Mouse (Mus musculus) lung, adult 18-20 months (tissue): ENCODE measurements around the gene Ifi35.
"Not testable (repeated sequence)": the region's sequence is repeated elsewhere in the genome, so short reads cannot be mapped to it uniquely, and the experiment has no call there.

ENCODE experiments used
- DNase-seq, 2 experiments: peaks; one replicate each; pipeline ENCODE4 v3.0.0; 2022; ENCODE audit warnings: mixed read lengths in 2 of 2

Gene Ifi35

GRCm38 (mm10) chr11:101469155-101469554 is 20.9 kb downstream of the Ifi35 start:
- no peak for DNase-seq

- no peak for DNase-seq
These were observed 22.0 kb downstream of the Ifi35 start for GRCm38 (mm10) chr11:101470206-101470605.

- DNase-seq: no peak
These were observed 23.7 kb downstream of the Ifi35 start for GRCm38 (mm10) chr11:101471926-101472325.

GRCm38 (mm10) chr11:101472336-101472735 is 24.1 kb downstream of the Ifi35 start:
- DNase-seq: no peak

GRCm38 (mm10) chr11:101473686-101474085 is 25.5 kb downstream of the Ifi35 start:
- DNase-seq: not testable (repeated sequence)

GRCm38 (mm10) chr11:101474298-101474697 is 26.1 kb downstream of the Ifi35 start:
- DNase-seq: peak; percentile 22 to 53

- DNase-seq: not testable (repeated sequence)
These were observed 28.2 kb downstream of the Ifi35 start for GRCm38 (mm10) chr11:101476361-101476760.

- DNase-seq: no peak
These were observed 29.0 kb downstream of the Ifi35 start for GRCm38 (mm10) chr11:101477194-101477551.

GRCm38 (mm10) chr11:101477552-101478211 is 29.5 kb downstream of the Ifi35 start:
- DNase-seq: no peak

GRCm38 (mm10) chr11:101479171-101479635 is 31.0 kb downstream of the Ifi35 start:
- DNase-seq: no peak

- DNase-seq: no peak
These were observed 32.7 kb downstream of the Ifi35 start for GRCm38 (mm10) chr11:101480912-101481311.

- DNase-seq: no peak
These were observed 35.6 kb downstream of the Ifi35 start for GRCm38 (mm10) chr11:101483804-101484203.

GRCm38 (mm10) chr11:101484245-101484644 is 36.0 kb downstream of the Ifi35 start:
- no peak for DNase-seq

GRCm38 (mm10) chr11:101484814-101485213 is 36.6 kb downstream of the Ifi35 start:
- no peak for DNase-seq

GRCm38 (mm10) chr11:101485509-101486028 is 37.4 kb downstream of the Ifi35 start:
- DNase-seq: no peak

GRCm38 (mm10) chr11:101486126-101486525 is 37.9 kb downstream of the Ifi35 start:
- no peak for DNase-seq

GRCm38 (mm10) chr11:101506269-101506780 is 58.1 kb downstream of the Ifi35 start:
- DNase-seq: no peak

- DNase-seq: peak; percentile 34 to 36
These were observed 58.9 kb downstream of the Ifi35 start for GRCm38 (mm10) chr11:101507090-101507489.
